Mouse (Mus musculus): Measurements from ENCODE around the gene Plcl1. TPM values are rescaled to one million over a fixed set of nuclear protein-coding genes. Genes with fewer than 3 reads are reported as not detected.

Plcl1 gene
- polyA plus RNA-seq, 1 experiment: 1.00 TPM

DNA sequence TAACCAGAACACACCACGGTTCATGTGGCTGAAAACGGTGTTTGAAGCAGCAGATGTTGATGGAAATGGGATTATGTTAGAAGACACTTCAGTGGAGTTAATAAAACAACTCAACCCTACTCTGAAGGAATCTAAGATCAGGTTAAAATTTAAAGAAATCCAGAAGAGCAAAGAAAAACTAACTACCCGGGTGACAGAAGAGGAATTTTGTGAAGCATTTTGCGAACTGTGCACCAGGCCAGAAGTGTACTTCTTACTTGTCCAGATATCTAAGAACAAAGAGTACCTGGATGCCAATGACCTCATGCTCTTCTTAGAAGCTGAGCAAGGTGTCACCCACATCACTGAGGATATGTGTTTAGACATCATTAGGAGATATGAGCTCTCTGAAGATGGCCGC, 290.5 kb downstream of the Plcl1 start:
- Histone ChIP-seq H3K79me2 (ENCODE audit: control insufficient read depth, insufficient read depth) (no peaks in the 10 kb centered on the region), H3ac (ENCODE audit: control insufficient read depth, insufficient read length) (no peak overlapping the region), H3K36me3 (ENCODE audit: control insufficient read depth, insufficient read depth) (no peaks in the 10 kb centered on the region), H3K4me2 (ENCODE audit: low read depth) (no peak overlapping the region), H3K27me3 (ENCODE audit: control insufficient read depth, insufficient read depth, insufficient read length) (no peaks in the 10 kb centered on the region), H3K4me3 (no peak overlapping the region)
- no peak for TF ChIP-seq E2F4 (IDR thresholded peaks at IDR 0.05; ENCODE audit: insufficient read depth)
- no peak for TF ChIP-seq REST (IDR thresholded peaks at IDR 0.05; ENCODE audit: insufficient read depth, insufficient read length)
- no peak for TF ChIP-seq TCF12 (IDR thresholded peaks at IDR 0.05; ENCODE audit: insufficient read depth, poor library complexity, severe bottlenecking)
- no peak for TF ChIP-seq SRF (IDR thresholded peaks at IDR 0.05; ENCODE audit: control insufficient read depth, insufficient read length, low read depth)
- TF ChIP-seq POLR2A (IDR thresholded peaks at IDR 0.05; ENCODE audit: insufficient read length, low read depth): no peak
- TF ChIP-seq TCF3 (IDR thresholded peaks at IDR 0.05; ENCODE audit: insufficient read length, low read depth): no peak
- no peak for TF ChIP-seq CEBPB (IDR thresholded peaks at IDR 0.05; ENCODE audit: insufficient read depth, poor library complexity, severe bottlenecking)
- no peak for TF ChIP-seq MAX (IDR thresholded peaks at IDR 0.05; ENCODE audit: low read depth)
- TF ChIP-seq MYOG (IDR thresholded peaks at IDR 0.05; ENCODE audit: control insufficient read depth in 1 of 3, insufficient read depth in 1 of 3, insufficient read length in 2 of 3, low read depth in 2 of 3): no peak
- no peak for TF ChIP-seq MYOD1 (IDR thresholded peaks at IDR 0.05; ENCODE audit: control insufficient read depth in 1 of 3, insufficient read length in 2 of 3, low read depth in 2 of 3)

DNA sequence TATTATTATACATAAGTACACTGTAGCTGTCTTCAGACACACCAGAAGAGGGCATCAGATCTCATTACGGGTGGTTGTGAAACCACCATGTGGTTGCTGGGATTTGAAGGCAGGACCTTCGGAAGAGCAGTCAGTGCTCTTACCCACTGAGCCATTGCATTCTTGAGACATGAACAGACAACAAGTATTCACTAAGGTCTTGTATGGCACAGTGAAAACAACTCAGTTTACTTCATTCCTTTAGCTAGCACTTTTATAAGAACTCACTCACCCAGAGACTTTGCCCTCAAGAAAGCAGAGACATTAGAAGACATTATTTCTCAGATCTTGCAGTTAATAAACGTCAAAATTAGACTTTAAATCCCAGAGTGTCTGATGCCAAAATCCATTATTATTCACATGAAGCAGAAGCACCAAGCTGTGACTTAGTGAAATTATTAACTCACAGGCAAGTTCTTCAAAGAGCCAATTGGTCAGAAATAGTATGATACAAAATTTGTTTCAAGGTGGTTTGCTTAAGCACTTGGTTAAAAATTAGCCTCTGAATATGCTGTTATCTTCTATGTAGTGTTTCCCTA, 293.8 kb downstream of the Plcl1 start:
- Histone ChIP-seq H3K4me3 (no peak overlapping the region), H3K36me3 (ENCODE audit: control insufficient read depth, insufficient read depth) (no peaks in the 10 kb centered on the region), H3ac (ENCODE audit: control insufficient read depth, insufficient read length) (no peak overlapping the region), H3K79me2 (ENCODE audit: control insufficient read depth, insufficient read depth) (no peaks in the 10 kb centered on the region), H3K27me3 (ENCODE audit: control insufficient read depth, insufficient read depth, insufficient read length) (no peaks in the 10 kb centered on the region), H3K4me2 (ENCODE audit: low read depth) (no peak overlapping the region)
- TF ChIP-seq MAX (IDR thresholded peaks at IDR 0.05; ENCODE audit: low read depth): no peak
- TF ChIP-seq MYOD1 (IDR thresholded peaks at IDR 0.05; ENCODE audit: control insufficient read depth in 1 of 3, insufficient read length in 2 of 3, low read depth in 2 of 3): no peak
- TF ChIP-seq CEBPB (IDR thresholded peaks at IDR 0.05; ENCODE audit: insufficient read depth, poor library complexity, severe bottlenecking): no peak
- TF ChIP-seq POLR2A (IDR thresholded peaks at IDR 0.05; ENCODE audit: insufficient read length, low read depth): no peak
- TF ChIP-seq REST (IDR thresholded peaks at IDR 0.05; ENCODE audit: insufficient read depth, insufficient read length): no peak
- no peak for TF ChIP-seq TCF12 (IDR thresholded peaks at IDR 0.05; ENCODE audit: insufficient read depth, poor library complexity, severe bottlenecking)
- TF ChIP-seq POLR2AphosphoS2 (IDR thresholded peaks at IDR 0.05; ENCODE audit: insufficient read length, low read depth): no peak
- no peak for TF ChIP-seq E2F4 (IDR thresholded peaks at IDR 0.05; ENCODE audit: insufficient read depth)
- no peak for TF ChIP-seq MYOG (IDR thresholded peaks at IDR 0.05; ENCODE audit: control insufficient read depth in 1 of 3, insufficient read depth in 1 of 3, insufficient read length in 2 of 3, low read depth in 2 of 3)
- TF ChIP-seq SRF (IDR thresholded peaks at IDR 0.05; ENCODE audit: control insufficient read depth, insufficient read length, low read depth): no peak

DNA sequence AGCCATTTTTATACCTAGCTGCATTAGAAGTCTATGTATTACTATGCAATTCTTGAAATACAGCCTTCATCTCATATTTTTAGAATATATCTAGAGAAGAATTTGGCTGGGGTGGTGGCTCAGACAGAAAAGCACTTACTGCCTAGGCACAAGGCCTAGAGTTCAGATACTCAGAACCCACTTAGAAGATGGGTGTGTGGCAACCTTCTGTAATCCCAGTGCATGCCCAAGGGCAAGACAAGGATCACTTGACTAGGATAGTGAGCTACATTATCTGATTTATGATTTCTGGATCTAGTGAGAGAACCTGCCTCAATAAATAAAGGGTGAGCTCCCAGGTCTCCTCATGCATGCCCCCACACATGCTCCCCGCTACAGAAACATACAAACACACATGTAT, 294.3 kb downstream of the Plcl1 start:
- Histone ChIP-seq H3ac (ENCODE audit: control insufficient read depth, insufficient read length) (no peak overlapping the region), H3K79me2 (ENCODE audit: control insufficient read depth, insufficient read depth) (no peaks in the 10 kb centered on the region), H3K4me2 (ENCODE audit: low read depth) (no peak overlapping the region), H3K36me3 (ENCODE audit: control insufficient read depth, insufficient read depth) (no peaks in the 10 kb centered on the region), H3K27me3 (ENCODE audit: control insufficient read depth, insufficient read depth, insufficient read length) (no peaks in the 10 kb centered on the region), H3K4me3 (no peak overlapping the region)
- TF ChIP-seq POLR2AphosphoS2 (IDR thresholded peaks at IDR 0.05; ENCODE audit: insufficient read length, low read depth): no peak
- TF ChIP-seq MYOD1 (IDR thresholded peaks at IDR 0.05; ENCODE audit: control insufficient read depth in 1 of 3, insufficient read length in 2 of 3, low read depth in 2 of 3): no peak
- no peak for TF ChIP-seq MAX (IDR thresholded peaks at IDR 0.05; ENCODE audit: low read depth)
- no peak for TF ChIP-seq MYOG (IDR thresholded peaks at IDR 0.05; ENCODE audit: control insufficient read depth in 1 of 3, insufficient read depth in 1 of 3, insufficient read length in 2 of 3, low read depth in 2 of 3)
- TF ChIP-seq TCF12 (IDR thresholded peaks at IDR 0.05; ENCODE audit: insufficient read depth, poor library complexity, severe bottlenecking): no peak
- no peak for TF ChIP-seq POLR2A (IDR thresholded peaks at IDR 0.05; ENCODE audit: insufficient read length, low read depth)
- no peak for TF ChIP-seq TCF3 (IDR thresholded peaks at IDR 0.05; ENCODE audit: insufficient read length, low read depth)
- no peak for TF ChIP-seq CEBPB (IDR thresholded peaks at IDR 0.05; ENCODE audit: insufficient read depth, poor library complexity, severe bottlenecking)
- TF ChIP-seq USF1 (IDR thresholded peaks at IDR 0.05; ENCODE audit: low read depth): no peak
- no peak for TF ChIP-seq SRF (IDR thresholded peaks at IDR 0.05; ENCODE audit: control insufficient read depth, insufficient read length, low read depth)
- TF ChIP-seq REST (IDR thresholded peaks at IDR 0.05; ENCODE audit: insufficient read depth, insufficient read length): no peak
- TF ChIP-seq E2F4 (IDR thresholded peaks at IDR 0.05; ENCODE audit: insufficient read depth): no peak

DNA sequence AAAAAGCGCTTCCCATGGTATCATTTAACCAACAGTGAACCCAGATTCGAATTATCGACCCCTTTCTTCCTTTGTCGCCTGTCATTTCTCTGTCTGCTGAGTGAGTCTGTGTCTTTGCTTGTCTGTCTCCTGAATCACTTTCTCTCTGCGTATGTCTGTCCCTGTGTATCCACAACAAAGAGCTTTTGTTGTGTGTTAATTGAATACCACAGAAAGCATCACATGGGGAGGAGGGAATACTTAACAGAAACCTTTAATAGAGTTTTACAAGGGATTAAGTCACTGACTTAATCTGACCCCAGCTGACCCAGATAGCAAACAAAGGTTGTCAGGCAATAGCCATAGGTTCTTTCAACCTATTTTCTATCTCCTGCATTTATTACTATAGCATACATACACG, 295.0 kb downstream of the Plcl1 start:
- TF ChIP-seq POLR2A (IDR thresholded peaks at IDR 0.05; ENCODE audit: insufficient read length, low read depth) (no peak), CEBPB (IDR thresholded peaks at IDR 0.05; ENCODE audit: insufficient read depth, poor library complexity, severe bottlenecking) (no peak), TCF12 (IDR thresholded peaks at IDR 0.05; ENCODE audit: insufficient read depth, poor library complexity, severe bottlenecking) (no peak), USF1 (IDR thresholded peaks at IDR 0.05; ENCODE audit: low read depth) (no peak), MAX (IDR thresholded peaks at IDR 0.05; ENCODE audit: low read depth) (no peak), REST (IDR thresholded peaks at IDR 0.05; ENCODE audit: insufficient read depth, insufficient read length) (no peak), TCF3 (IDR thresholded peaks at IDR 0.05; ENCODE audit: insufficient read length, low read depth) (no peak), SRF (IDR thresholded peaks at IDR 0.05; ENCODE audit: control insufficient read depth, insufficient read length, low read depth) (no peak), MYOG (IDR thresholded peaks at IDR 0.05; ENCODE audit: control insufficient read depth in 1 of 3, insufficient read depth in 1 of 3, insufficient read length in 2 of 3, low read depth in 2 of 3) (no peak), E2F4 (IDR thresholded peaks at IDR 0.05; ENCODE audit: insufficient read depth) (no peak), POLR2AphosphoS2 (IDR thresholded peaks at IDR 0.05; ENCODE audit: insufficient read length, low read depth) (no peak), MYOD1 (IDR thresholded peaks at IDR 0.05; ENCODE audit: control insufficient read depth in 1 of 3, insufficient read length in 2 of 3, low read depth in 2 of 3) (no peak)
- no peaks in the 10 kb centered on the region for H3K27me3 ChIP-seq (ENCODE audit: control insufficient read depth, insufficient read depth, insufficient read length)

More for the DNA sequence above, 295.0 kb downstream of the Plcl1 start:
- Histone ChIP-seq H3K79me2 (ENCODE audit: control insufficient read depth, insufficient read depth) (no peaks in the 10 kb centered on the region), H3K4me3 (no peak overlapping the region), H3ac (ENCODE audit: control insufficient read depth, insufficient read length) (no peak overlapping the region), H3K4me2 (ENCODE audit: low read depth) (no peak overlapping the region), H3K36me3 (ENCODE audit: control insufficient read depth, insufficient read depth) (no peaks in the 10 kb centered on the region)
